Mouse (Mus musculus): ENCODE data around the gene Sertad3. TPM values are rescaled to one million over a fixed set of nuclear protein-coding genes. Genes with fewer than 3 reads are reported as not detected.

Sertad3 gene
- total and polyA plus RNA-seq, 3 experiments = 2.0 to 6.7 TPM; not detected in 1

DNA sequence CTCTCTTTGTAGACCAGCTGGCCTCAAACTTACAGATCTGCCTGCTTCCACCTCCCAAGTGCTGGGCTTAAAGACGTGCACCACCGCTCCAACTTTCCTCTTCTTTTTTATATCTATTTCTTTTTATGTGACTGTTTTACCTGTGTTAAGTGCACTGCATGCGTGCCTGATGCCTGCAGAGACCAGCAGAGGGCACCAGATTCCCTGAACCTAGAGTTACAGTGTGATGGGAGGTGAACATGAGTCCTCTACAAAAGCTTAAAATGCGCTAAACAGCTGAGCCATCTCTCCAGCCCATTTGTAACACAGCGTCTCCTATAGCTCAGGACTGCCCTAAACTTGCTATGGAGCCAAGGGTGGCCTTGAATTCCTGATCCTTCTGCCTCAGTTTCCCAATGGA is 36.0 kb upstream of the Sertad3 start:
- DNase-seq (ENCODE audit: low read depth, low spot score) = peak; percentile 81
- no peak overlapping the region for H3K4me3 ChIP-seq (ENCODE audit: control insufficient read depth in 1 of 2, insufficient read depth in 1 of 2, low read depth in 2 of 2, low read length in 2 of 2)
- TF ChIP-seq POLR2AphosphoS2 (IDR thresholded peaks at IDR 0.05; ENCODE audit: low read length) (no peak), SIN3A (IDR thresholded peaks at IDR 0.05; ENCODE audit: low read length) (0 out of 2 replicates have a peak, but pooled peaks have one; percentile 43), CHD2 (IDR thresholded peaks at IDR 0.05; ENCODE audit: low read length) (no peak), USF1 (IDR thresholded peaks at IDR 0.05; ENCODE audit: low read depth, low read length) (no peak), SMC3 (IDR thresholded peaks at IDR 0.05; ENCODE audit: low read depth, low read length) (peak; percentile 96), MYC (IDR thresholded peaks at IDR 0.05; ENCODE audit: low read depth, low read length) (0 out of 2 replicates have a peak, but pooled peaks have one; percentile 53), RAD21 (IDR thresholded peaks at IDR 0.05; ENCODE audit: low read depth, low read length) (peak; percentile 90), ETS1 (IDR thresholded peaks at IDR 0.05; ENCODE audit: low read depth, low read length) (no peak), USF2 (IDR thresholded peaks at IDR 0.05; ENCODE audit: borderline replicate concordance in 1 of 2, insufficient read depth in 1 of 2, low read depth in 1 of 2, low read length in 2 of 2) (no peak), TBP (IDR thresholded peaks at IDR 0.05; ENCODE audit: low read depth, low read length) (no peak), POLR2AphosphoS5 (IDR thresholded peaks at IDR 0.05; ENCODE audit: borderline replicate concordance, low read depth, low read length) (no peak), ZKSCAN1 (IDR thresholded peaks at IDR 0.05; ENCODE audit: low read depth, low read length) (no peak), POLR2A (IDR thresholded peaks at IDR 0.05; ENCODE audit: control insufficient read depth in 1 of 2, insufficient read depth in 1 of 2, low read depth in 1 of 2, low read length in 2 of 2, poor library complexity in 1 of 2) (no peak), MAX (IDR thresholded peaks at IDR 0.05; ENCODE audit: low read length) (no peak), RCOR1 (IDR thresholded peaks at IDR 0.05; ENCODE audit: low read depth, low read length) (no peak), NELFE (IDR thresholded peaks at IDR 0.05; ENCODE audit: low read depth, low read length) (no peak), MEF2A (IDR thresholded peaks at IDR 0.05; ENCODE audit: extremely low read depth, insufficient replicate concordance, low read depth, low read length, poor library complexity, severe bottlenecking) (no peak), MAFK (IDR thresholded peaks at IDR 0.05; ENCODE audit: borderline replicate concordance, low read depth, low read length) (no peak), MAZ (IDR thresholded peaks at IDR 0.05; ENCODE audit: low read depth, low read length) (no peak), ZMIZ1 (IDR thresholded peaks at IDR 0.05; ENCODE audit: low read depth, low read length) (no peak), CTCF (IDR thresholded peaks at IDR 0.05 in 2 of 3, conservative IDR thresholded peaks at IDR 0.05 in 1 of 3; ENCODE audit: control insufficient read depth in 1 of 3, insufficient read depth in 1 of 3, low read depth in 2 of 3, low read length in 3 of 3, poor library complexity in 1 of 3, severe bottlenecking in 1 of 3) (peak; percentile 85 to 94 (median 88)), BHLHE40 (IDR thresholded peaks at IDR 0.05; ENCODE audit: borderline replicate concordance, low read depth, low read length) (no peak), ZNF384 (IDR thresholded peaks at IDR 0.05; ENCODE audit: low read depth, low read length) (0 out of 2 replicates have a peak, but pooled peaks have one; percentile 17), MYB (IDR thresholded peaks at IDR 0.05; ENCODE audit: low read depth, low read length) (no peak), MXI1 (IDR thresholded peaks at IDR 0.05; ENCODE audit: low read depth, low read length) (no peak), ZC3H11A (IDR thresholded peaks at IDR 0.05; ENCODE audit: low read depth, low read length) (peak; percentile 89), TAL1 (IDR thresholded peaks at IDR 0.05; ENCODE audit: low read length) (no peak), TCF12 (IDR thresholded peaks at IDR 0.05; ENCODE audit: low read depth, low read length) (no peak), E2F4 (IDR thresholded peaks at IDR 0.05; ENCODE audit: borderline replicate concordance, low read depth, low read length) (no peak)
- H3K9ac ChIP-seq (ENCODE audit: control insufficient read depth, low read depth, low read length, poor library complexity, severe bottlenecking) = no peak overlapping the region
- H3K79me2 ChIP-seq (ENCODE audit: control insufficient read depth, insufficient read depth, low read length, poor library complexity) = no peaks in the 10 kb centered on the region
- H3K9me3 ChIP-seq (replicated peaks; ENCODE audit: insufficient read depth, low read length) = no peaks in the 10 kb centered on the region
- no peaks in the 10 kb centered on the region for H3K4me1 ChIP-seq (ENCODE audit: control insufficient read depth in 1 of 2, insufficient read depth in 2 of 2, low read length in 2 of 2)
- no peak overlapping the region for H3K27ac ChIP-seq (ENCODE audit: control insufficient read depth, low read depth, low read length)
- H3K27me3 ChIP-seq (ENCODE audit: control insufficient read depth in 1 of 2, insufficient read depth in 2 of 2, low read length in 2 of 2) = peaks cover 0 to 1% of the 10 kb centered on the region in 2 experiments; a peak in 1 of 4 replicates
- no peaks in the 10 kb centered on the region for H3K36me3 ChIP-seq (ENCODE audit: control insufficient read depth in 1 of 2, insufficient read depth in 2 of 2, low read length in 2 of 2)
